Mouse (Mus musculus) hindbrain, postnatal 0 days (tissue): Measurements from ENCODE around the gene Nfia. TPM values are rescaled to one million over a fixed set of nuclear protein-coding genes. Genes with fewer than 3 reads are reported as not detected.

Experiments
- ATAC-seq: fragments of 200-750 bp; cut with Nextera tagmentation; 2 replicates; pipeline ENCODE4 v1.8.0; 2017; ENCODE audit warnings: mild to moderate bottlenecking, moderate TSS enrichment, moderate library complexity
- DNase-seq: peaks from one replicate; pipeline ENCODE4 v3.0.0-alpha.2; 2015; ENCODE audit warnings: low spot score
- H3K27ac ChIP-seq: fragments of 300-500 bp; sonication (generic); 2 replicates; pipeline ENCODE4 v1.5.1; 2014; ENCODE audit warnings: mild to moderate bottlenecking
- H3K27me3 ChIP-seq: fragments of 300-500 bp; sonication (generic); 2 replicates; pipeline ENCODE4 v1.6.1; 2014; ENCODE audit warnings: low read length, mixed read lengths; ENCODE audit not compliant: insufficient read depth
- H3K36me3 ChIP-seq: fragments of 300-500 bp; sonication (generic); 2 replicates; pipeline ENCODE4 v1.6.1; 2014; ENCODE audit warnings: low read length, mixed read lengths; ENCODE audit not compliant: insufficient read depth
- H3K4me1 ChIP-seq: fragments of 300-500 bp; sonication (generic); 2 replicates; pipeline ENCODE4 v1.6.1; 2014; ENCODE audit warnings: antibody characterized with exemption, low read length, mixed read lengths; ENCODE audit not compliant: insufficient read depth
- H3K4me2 ChIP-seq: fragments of 300-500 bp; sonication (generic); 2 replicates; pipeline ENCODE4 v1.6.1; 2014; ENCODE audit warnings: low read depth, mild to moderate bottlenecking, low read length, moderate library complexity, mixed read lengths
- H3K4me3 ChIP-seq: fragments of 300-500 bp; sonication (generic); 2 replicates; pipeline ENCODE4 v1.5.1; 2014; ENCODE audit warnings: low read length
- H3K9ac ChIP-seq: fragments of 300-500 bp; sonication (generic); replicated peaks from 2 replicates; pipeline ENCODE4 v1.6.1; 2014; ENCODE audit warnings: mild to moderate bottlenecking, low read length, moderate library complexity, mixed read lengths
- H3K9me3 ChIP-seq: fragments of 300-500 bp; sonication (generic); 2 replicates; pipeline ENCODE4 v1.6.1; 2016; ENCODE audit warnings: low read length, mixed read lengths
- CTCF ChIP-seq: IDR thresholded peaks from 2 replicates; pipeline ENCODE4 v1.5.1; 2016; ENCODE audit warnings: antibody characterized with exemption, control low read depth, low read depth
- WGBS: fragments of 180-500 bp; shearing (Covaris S2); extraction: QIAGEN DNeasy Blood & Tissue Kit; methylation state at CpG from one replicate; pipeline ENCODE4 v1.1.7; 2014; 5-methylcytosine and 5-hydroxymethylcytosine counted together
- polyA plus RNA-seq: library from polyadenylated mRNA; unstranded; fragments of >200 nt; fragmentation: Nextera tagmentation; extraction: Ambion mirVana; gene quantifications from 2 replicates; pipeline ENCODE4 v1.2.1, GENCODE M21; 2015
- total RNA-seq: library from RNA; depleted of rRNA; stranded (reverse); fragments of >200 nt; gene quantifications from 2 replicates; pipeline ENCODE4 v1.2.3, GENCODE M21; 2014

Nfia gene
- total and polyA plus RNA-seq, 2 experiments from 2014 or later: 71.0 to 97.2 TPM

GRCm38 (mm10) chr4:97776388-97777080 lies 4.0 kb downstream of the Nfia start:
- H3K27ac ChIP-seq: peak overlapping the region; percentile 93
- no peak for TF ChIP-seq CTCF
- peak overlapping the region; percentile 88 for H3K4me3 ChIP-seq
- no peaks in the 10 kb centered on the region for H3K4me1 ChIP-seq
- H3K27me3 ChIP-seq: no peaks in the 10 kb centered on the region
- peak overlapping the region; percentile 97 for H3K9ac ChIP-seq
- WGBS: 0% methylated on average over 10 of the region's 10 CpGs
- peak overlapping the region; percentile 85 for H3K4me2 ChIP-seq
- no peaks in the 10 kb centered on the region for H3K36me3 ChIP-seq
- ATAC-seq: no peak
- no peaks in the 10 kb centered on the region for H3K9me3 ChIP-seq
- DNase-seq: no peak

GRCm38 (mm10) chr4:97777081-97777705 lies 4.7 kb downstream of the Nfia start:
- ATAC-seq (peak; percentile 27), DNase-seq (peak; percentile 76)
- H3K4me3 ChIP-seq: peak overlapping the region; percentile 88
- no peaks in the 10 kb centered on the region for H3K4me1 ChIP-seq
- no peaks in the 10 kb centered on the region for H3K27me3 ChIP-seq
- under 1% methylated on average over 43 of the region's 77 CpGs for WGBS
- no peaks in the 10 kb centered on the region for H3K9me3 ChIP-seq
- H3K36me3 ChIP-seq: no peaks in the 10 kb centered on the region
- peak overlapping the region; percentile 93 for H3K27ac ChIP-seq
- TF ChIP-seq CTCF: no peak
- H3K9ac ChIP-seq: peak overlapping the region; percentile 97
- H3K4me2 ChIP-seq: peak overlapping the region; percentile 85

- peak; percentile 83 for DNase-seq
- H3K36me3 ChIP-seq: no peaks in the 10 kb centered on the region
- H3K9ac ChIP-seq: peak within 1 kb of the TSS; percentile 97
- TF ChIP-seq CTCF: no peak
- under 1% methylated on average over 36 of the region's 37 CpGs for WGBS
- H3K4me1 ChIP-seq: no peaks in the 10 kb centered on the region
- H3K4me3 ChIP-seq: peak within 1 kb of the TSS; percentile 88
- H3K27me3 ChIP-seq: no peaks in the 10 kb centered on the region
- peak; percentile 68 for ATAC-seq
- peak within 1 kb of the TSS; percentile 85 for H3K4me2 ChIP-seq
- H3K9me3 ChIP-seq: no peaks in the 10 kb centered on the region
- H3K27ac ChIP-seq: peak within 1 kb of the TSS; percentile 93
Observed at GRCm38 (mm10) chr4:97777706-97778176, 5.2 kb downstream of the Nfia start, which contains the start of gene E130114P18Rik. Gene E130114P18Rik, minus strand, starts transcription at chr4:97778078.

- ATAC-seq (peak; percentile 19; the same call in 1 of the 2 replicates), DNase-seq (no peak)
- Histone ChIP-seq H3K4me2 (peak overlapping the region; percentile 85), H3K27ac (peak overlapping the region; percentile 93), H3K9ac (peak overlapping the region; percentile 97), H3K4me3 (peak overlapping the region; percentile 88), H3K36me3 (peaks cover 4% of the 10 kb centered on the region; the same call in 1 of the 2 replicates), H3K9me3 (no peaks in the 10 kb centered on the region), H3K4me1 (no peaks in the 10 kb centered on the region; the same call in 1 of the 2 replicates), H3K27me3 (no peaks in the 10 kb centered on the region)
- WGBS: 3% methylated on average over 88 of the region's 94 CpGs
- TF ChIP-seq CTCF: no peak
Observed at GRCm38 (mm10) chr4:97778211-97779002, 5.9 kb downstream of the Nfia start.

GRCm38 (mm10) chr4:97779003-97779930 lies 6.7 kb downstream of the Nfia start:
- 14% methylated on average over 18 of the region's 18 CpGs for WGBS
- Histone ChIP-seq H3K27me3 (no peaks in the 10 kb centered on the region), H3K9me3 (no peaks in the 10 kb centered on the region), H3K36me3 (peaks cover 8% of the 10 kb centered on the region; the same call in 1 of the 2 replicates), H3K4me2 (peak overlapping the region; percentile 85), H3K27ac (peak overlapping the region; percentile 93), H3K4me3 (peak overlapping the region; percentile 88), H3K4me1 (no peaks in the 10 kb centered on the region; the same call in 1 of the 2 replicates), H3K9ac (peak overlapping the region; percentile 97)
- DNase-seq: no peak
- ATAC-seq: no peak
- no peak for TF ChIP-seq CTCF
